Mouse (Mus musculus): ENCODE measurements around the gene Git1.

Gene Git1

GRCm38 (mm10) chr11:77493512-77494343 lies at the start of gene Git1:
Git1 (plus strand) TSS chr11:77493562.
- DNase-seq: peak; percentile 62

- DNase-seq: peak; percentile 73
Measured at GRCm38 (mm10) chr11:77444939-77445338, 48.4 kb upstream of the Git1 start.

GRCm38 (mm10) chr11:77446628-77447041 lies 46.7 kb upstream of the Git1 start:
- DNase-seq: peak; percentile 72

- DNase-seq: no peak
Measured at GRCm38 (mm10) chr11:77449224-77449623, 44.1 kb upstream of the Git1 start.

- DNase-seq: no peak
Measured at GRCm38 (mm10) chr11:77451670-77452069, 41.7 kb upstream of the Git1 start.

- no peak for DNase-seq
Measured at GRCm38 (mm10) chr11:77453388-77453787, 40.0 kb upstream of the Git1 start.

GRCm38 (mm10) chr11:77455770-77456510 lies 37.4 kb upstream of the Git1 start:
- no peak for DNase-seq

GRCm38 (mm10) chr11:77456866-77457265 lies 36.5 kb upstream of the Git1 start:
- DNase-seq: no peak

GRCm38 (mm10) chr11:77461856-77462255 lies 31.5 kb upstream of the Git1 start:
- no peak for DNase-seq

- DNase-seq: peak; percentile 89
Measured at GRCm38 (mm10) chr11:77462283-77463100, 30.9 kb upstream of the Git1 start, which contains the start of gene Coro6. Coro6 (plus strand) TSS chr11:77462411.

GRCm38 (mm10) chr11:77463101-77463445 lies 30.3 kb upstream of the Git1 start:
- DNase-seq: no peak

- DNase-seq: no peak
Measured at GRCm38 (mm10) chr11:77463786-77464185, 29.6 kb upstream of the Git1 start.

- DNase-seq: no peak
Measured at GRCm38 (mm10) chr11:77464684-77465083, 28.7 kb upstream of the Git1 start.

GRCm38 (mm10) chr11:77465111-77465510 lies 28.3 kb upstream of the Git1 start:
- DNase-seq: no peak

GRCm38 (mm10) chr11:77466544-77466943 lies 26.8 kb upstream of the Git1 start:
- DNase-seq: no peak

- DNase-seq: peak; percentile 87
Measured at GRCm38 (mm10) chr11:77467157-77467556, 26.2 kb upstream of the Git1 start.

- DNase-seq: peak; percentile 79
Measured at GRCm38 (mm10) chr11:77467784-77468183, 25.6 kb upstream of the Git1 start.

- DNase-seq: no peak
Measured at GRCm38 (mm10) chr11:77468397-77468796, 25.0 kb upstream of the Git1 start.

GRCm38 (mm10) chr11:77471407-77471806 lies 22.0 kb upstream of the Git1 start:
- no peak for DNase-seq

GRCm38 (mm10) chr11:77472775-77473174 lies 20.6 kb upstream of the Git1 start:
- no peak for DNase-seq

GRCm38 (mm10) chr11:77476216-77476615 lies 17.1 kb upstream of the Git1 start:
- DNase-seq: peak; percentile 6

GRCm38 (mm10) chr11:77476895-77477294 lies 16.5 kb upstream of the Git1 start:
- peak; percentile 20 for DNase-seq

GRCm38 (mm10) chr11:77483043-77483442 lies 10.3 kb upstream of the Git1 start:
- DNase-seq: no peak

Measured in kidney, postnatal 14 days (tissue).